Mouse (Mus musculus): ENCODE results near the gene Cd2ap.
"Not testable (repeated sequence)": the region's sequence is repeated elsewhere in the genome, so short reads cannot be mapped to it uniquely, and the experiment has no call there.

Cd2ap gene

DNA sequence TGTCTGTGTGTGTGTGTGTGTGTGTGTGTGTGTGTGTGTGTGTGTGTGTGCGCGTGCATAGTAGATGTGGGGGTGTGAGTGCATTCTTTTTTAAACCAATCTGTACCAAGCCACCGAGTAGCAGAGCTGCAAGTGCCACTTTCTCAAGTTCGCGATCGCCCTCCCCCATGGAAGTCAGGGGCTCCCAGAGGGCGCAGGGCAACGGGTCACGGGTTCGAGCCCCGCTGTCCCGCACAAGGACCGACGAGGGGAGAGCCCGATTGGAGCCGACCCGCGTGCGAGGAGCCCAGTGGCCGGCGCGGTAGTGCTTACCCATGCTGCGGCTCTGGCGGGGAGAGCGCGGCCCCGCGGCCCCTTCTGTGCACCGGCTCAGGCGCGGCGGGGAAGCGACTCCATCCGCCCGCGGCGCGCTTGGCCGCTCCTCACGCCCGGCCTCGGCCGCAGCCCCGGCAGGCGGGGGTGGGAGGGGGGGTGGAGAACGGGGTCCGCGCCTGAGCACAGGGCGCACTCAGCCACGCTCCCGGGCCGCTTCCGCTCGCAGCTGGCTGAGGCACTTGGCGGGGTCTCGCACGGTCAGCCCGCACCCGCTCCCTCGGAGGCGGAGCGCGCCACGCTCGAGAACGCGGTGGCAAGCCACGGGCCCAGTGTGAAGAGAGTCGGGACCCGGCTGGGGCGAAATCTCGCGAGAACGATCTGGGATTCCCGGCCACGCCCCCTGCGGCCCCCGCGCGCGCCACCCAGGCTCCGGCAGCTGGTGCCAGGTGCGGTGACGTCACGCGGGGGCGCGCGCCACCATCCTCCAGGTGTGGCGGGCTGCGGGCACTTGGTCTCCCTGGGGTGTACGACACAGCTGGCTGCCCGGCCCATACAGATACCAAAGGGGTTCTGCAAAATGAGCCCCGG, at the start of gene Cd2ap:
Cd2ap (minus strand) TSS at position 665 of the 903 bp plus-strand sequence.
- peak; percentile 96 for DNase-seq

GRCm38 (mm10) chr17:42924731-42925130, 48.3 kb upstream of the Cd2ap start:
- DNase-seq = no peak

DNA sequence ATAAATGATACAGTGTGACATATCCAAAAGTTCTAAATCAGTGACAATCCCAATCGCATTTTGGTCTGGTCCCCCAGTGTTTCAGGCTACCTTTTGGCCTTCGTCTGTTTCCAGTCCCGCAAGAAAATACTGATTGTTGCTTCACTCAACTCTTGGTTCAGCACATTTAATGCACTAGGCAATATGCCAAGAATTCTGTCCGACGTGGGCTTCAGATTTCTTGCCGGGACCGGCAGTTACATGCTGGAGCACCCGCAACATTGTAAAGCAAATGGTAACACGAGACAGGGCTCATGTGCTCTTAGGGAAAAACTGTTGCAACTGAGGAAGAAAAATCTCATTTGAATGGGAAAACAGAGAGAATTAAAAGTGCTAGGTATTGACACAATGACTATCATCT, 42.3 kb upstream of the Cd2ap start:
- DNase-seq = no peak

DNA sequence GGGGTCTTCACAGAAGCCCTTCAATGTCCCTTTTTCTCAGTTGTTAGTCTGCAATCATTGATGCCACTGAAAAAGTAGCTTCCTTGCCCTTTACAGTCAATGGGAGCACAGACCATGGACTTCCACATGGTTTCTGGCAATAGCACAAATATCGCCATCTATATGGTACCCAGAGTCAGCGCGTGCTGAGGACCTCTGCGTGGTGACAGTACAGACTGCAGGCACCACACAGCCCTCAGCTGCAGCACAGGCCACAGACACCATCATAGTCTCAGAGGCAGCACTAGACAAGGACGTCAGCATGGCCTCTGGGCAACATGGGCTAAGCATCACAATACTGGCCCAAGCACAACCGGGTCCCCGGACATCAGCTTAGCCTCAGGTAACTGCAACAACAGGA, 38.3 kb upstream of the Cd2ap start:
- DNase-seq = no peak

GRCm38 (mm10) chr17:42912193-42912592, 35.7 kb upstream of the Cd2ap start:
- DNase-seq = peak; percentile 13

DNA sequence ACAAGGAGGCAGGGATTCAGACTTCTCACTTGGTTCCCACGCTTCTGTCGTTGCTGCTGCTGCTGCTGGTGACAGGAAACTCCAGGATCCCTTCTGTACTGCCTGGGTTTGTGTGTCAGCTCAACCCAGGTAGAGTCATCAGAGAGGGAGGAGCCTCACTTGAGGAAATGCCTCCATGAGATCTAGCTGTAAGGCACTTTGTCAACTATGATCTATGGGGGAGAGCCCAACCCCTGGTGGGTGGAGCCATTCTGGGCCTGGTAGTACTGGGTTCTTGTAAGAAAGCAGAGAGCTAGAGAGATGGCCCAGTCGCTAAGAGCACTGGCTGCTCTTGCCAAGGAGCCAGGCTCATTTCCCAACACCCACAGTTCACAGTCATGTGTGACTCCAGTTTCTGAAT, 34.0 kb upstream of the Cd2ap start:
- DNase-seq = peak; percentile 7

DNA sequence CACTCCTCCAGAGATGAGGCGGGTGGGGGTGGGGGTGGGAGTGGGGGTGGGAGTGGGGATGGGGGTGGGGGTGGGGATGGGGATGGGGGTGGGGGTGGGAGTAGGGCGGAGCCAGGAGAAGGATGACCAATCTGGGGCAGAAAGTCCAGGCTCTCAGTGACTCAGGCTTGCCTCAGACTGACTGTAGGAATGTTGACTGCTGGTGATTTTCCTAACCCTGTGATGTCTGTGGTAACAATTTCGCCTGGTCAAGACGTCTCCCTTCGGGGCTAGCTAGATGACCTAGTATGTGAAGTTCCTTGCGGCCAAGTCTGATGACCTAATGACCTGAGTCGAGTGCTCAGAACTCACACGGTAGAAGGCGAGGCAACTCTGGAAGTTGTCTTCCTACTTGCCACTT, 32.9 kb upstream of the Cd2ap start:
- DNase-seq = peak; percentile 28

DNA sequence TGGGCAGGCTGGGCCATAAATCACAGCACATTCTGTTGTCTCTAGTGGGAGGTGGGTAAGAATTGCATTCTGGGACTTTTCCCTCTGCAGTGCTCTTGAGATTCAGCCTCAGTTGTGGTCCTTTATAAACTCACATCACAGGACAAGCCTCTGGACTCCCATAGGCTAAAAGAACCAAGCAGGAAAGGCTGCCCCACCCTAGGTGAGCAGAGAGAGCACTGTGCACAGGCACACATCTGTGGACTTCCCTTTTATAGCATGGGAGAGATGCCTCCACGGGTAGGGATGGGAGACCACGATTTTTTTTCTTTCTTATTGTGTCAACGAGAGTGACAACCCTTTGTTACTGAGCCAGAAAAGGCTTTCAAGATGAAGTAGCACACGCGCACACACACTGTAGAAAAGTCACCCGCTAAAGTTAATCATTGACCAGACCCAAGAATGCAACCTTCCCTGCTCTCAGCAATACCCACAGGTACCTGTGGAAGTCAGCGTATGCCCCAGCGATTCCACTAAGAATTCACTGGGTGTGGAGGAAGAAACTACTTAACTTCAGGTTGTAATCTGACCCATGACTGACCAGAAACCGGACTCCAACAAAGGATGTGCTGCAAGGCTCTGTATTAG, 32.4 kb upstream of the Cd2ap start:
- DNase-seq = peak; percentile 80

DNA sequence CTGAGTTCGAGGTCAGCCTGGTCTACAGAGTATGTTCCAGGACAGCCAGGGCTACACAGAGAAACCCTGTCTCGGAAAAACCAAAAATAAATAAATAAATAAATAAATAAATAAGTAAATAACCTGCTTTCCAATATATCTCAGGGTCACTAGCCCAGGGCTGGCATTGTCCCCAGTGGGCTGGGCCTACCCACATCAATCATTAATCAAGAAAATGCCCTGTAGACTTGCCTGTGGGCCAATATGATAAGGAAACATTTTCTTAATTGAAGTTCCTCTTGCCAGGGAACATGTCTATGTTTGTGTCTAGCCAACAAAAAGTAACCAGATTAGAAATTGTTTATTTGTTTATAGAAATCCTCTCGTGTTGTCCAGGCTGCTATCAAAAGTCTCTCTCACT, 31.7 kb upstream of the Cd2ap start:
- peak; percentile 27 for DNase-seq

GRCm38 (mm10) chr17:42906456-42906855, 30.0 kb upstream of the Cd2ap start:
- not testable (repeated sequence) for DNase-seq

DNA sequence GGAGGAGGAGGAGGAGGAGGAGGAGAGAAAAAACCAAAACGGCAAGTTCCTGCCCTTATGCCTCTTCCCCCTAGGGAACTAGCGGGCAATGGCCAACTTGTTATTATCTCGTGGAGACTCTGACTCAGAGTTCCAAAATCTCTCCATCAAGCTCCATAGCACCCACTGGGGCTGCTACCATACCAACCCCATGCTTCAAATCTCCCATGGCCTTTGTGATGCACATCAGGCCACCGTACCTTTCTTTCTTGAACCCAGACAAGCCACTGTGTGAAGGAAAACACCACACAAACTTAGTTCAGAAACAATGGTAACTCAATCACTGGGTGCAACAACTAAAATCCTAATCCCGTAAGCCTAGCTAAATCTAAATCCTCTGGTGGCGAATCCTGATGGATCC, 29.5 kb upstream of the Cd2ap start:
- DNase-seq = no peak

DNA sequence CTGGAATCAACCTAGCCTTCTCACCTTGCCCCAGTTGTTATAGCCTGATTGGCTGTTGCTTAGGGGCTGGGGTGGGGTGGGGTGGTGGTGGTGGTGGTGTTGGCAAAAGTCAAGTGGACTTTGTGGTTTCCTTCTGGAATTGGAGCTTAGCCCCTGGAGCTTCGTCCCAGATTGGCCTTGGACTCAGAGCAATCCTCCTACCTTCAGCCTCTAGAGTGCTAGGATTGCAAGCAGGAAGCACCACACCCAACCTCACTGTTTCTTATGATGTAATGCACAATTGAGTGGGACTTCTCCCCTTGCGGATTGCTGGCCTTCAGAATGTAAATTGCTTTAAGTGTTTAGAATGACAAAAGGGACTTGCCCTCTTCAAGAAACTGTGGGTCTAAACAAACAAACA, 24.3 kb upstream of the Cd2ap start:
- no peak for DNase-seq

DNA sequence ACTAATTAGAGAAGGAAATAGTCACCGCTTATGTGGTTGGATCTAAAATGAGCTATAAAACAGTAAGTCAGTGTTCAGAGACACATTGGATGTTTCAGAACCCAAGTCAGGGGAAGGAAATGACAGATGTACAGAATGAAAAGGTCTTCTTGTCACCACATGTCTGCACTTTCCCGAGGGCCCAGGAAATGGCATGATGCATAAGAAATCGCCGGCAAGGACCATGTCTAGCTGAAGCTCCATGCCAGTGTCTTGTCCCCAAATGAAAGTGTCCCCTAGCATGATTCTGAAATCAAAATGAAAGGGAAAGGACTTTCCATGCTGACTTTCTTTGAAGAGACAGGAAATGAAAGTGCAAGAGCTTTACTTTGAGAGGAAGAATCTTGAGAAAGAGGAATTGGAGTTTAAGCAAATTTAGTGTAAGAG, 10.8 kb upstream of the Cd2ap start:
- no peak for DNase-seq

GRCm38 (mm10) chr17:42885091-42885501, 8.6 kb upstream of the Cd2ap start:
- no peak for DNase-seq

GRCm38 (mm10) chr17:42884382-42884781, 7.9 kb upstream of the Cd2ap start:
- no peak for DNase-seq

DNA sequence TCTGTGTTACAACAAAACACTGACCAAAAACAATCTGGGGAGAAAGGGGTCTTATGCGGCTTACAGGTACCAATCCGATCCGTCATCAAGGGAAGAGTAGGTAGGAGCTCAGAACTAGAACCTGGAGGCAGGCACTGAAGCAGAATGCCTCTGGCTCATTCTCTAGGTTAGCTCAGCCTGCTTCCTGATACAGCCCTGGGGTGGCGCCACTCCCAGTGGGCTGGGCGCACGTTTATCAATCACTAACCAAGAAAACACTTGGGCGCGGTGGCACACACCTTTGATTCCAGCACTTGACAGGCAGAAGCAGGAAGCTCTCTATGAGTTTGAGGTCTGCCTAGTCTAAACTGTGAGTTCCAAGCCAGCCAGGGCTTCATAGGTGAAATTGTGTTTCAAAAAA, 7.3 kb upstream of the Cd2ap start:
- no peak for DNase-seq

- no peak for DNase-seq
Observed at GRCm38 (mm10) chr17:42883315-42883714, 6.8 kb upstream of the Cd2ap start.

GRCm38 (mm10) chr17:42882873-42883272, 6.4 kb upstream of the Cd2ap start:
- DNase-seq = no peak

- DNase-seq = no peak
Observed at GRCm38 (mm10) chr17:42876904-42877425, 500 bp upstream of the Cd2ap start.

DNA sequence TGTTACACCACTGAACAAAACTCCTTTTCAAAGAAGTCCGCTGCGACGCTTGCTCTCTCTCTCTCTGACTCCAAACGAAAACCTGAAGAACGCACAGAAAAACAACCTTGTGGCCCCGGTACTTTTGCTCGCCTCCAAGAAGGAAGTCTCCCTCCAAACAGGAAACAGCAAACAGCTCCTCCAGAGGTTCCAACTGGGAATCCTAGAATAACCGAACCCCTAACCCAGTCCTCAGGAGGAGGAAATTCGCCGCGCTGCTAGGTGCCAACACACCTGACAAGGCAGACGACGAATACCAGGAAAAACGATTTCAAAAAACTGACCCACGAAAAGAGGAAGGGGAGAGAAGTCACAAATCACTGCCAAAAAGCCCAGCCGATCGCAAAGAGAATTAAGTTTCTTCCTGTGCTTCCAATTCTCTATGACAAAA, 879 bp downstream of the Cd2ap start:
- DNase-seq = peak; percentile 44

DNA sequence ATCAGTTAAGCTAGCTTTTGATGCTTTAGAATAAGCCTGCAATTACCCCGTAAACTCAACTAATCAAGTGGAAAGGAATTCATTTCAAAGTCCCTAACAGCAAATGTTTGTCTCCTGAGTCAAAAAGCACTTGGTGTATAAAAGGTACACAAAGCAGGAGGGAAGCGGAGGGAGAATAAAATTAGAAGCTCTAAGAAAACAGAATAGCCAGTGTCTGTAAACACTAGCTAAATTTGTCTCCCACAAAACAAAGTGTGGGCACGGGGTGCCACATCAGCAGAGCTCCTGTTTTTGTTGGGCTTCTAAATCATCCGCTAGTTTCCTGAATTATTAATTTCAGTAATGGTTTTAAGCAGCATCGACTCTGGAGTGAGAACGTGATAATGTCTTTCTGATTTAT, 1.4 kb downstream of the Cd2ap start:
- DNase-seq = no peak

DNA sequence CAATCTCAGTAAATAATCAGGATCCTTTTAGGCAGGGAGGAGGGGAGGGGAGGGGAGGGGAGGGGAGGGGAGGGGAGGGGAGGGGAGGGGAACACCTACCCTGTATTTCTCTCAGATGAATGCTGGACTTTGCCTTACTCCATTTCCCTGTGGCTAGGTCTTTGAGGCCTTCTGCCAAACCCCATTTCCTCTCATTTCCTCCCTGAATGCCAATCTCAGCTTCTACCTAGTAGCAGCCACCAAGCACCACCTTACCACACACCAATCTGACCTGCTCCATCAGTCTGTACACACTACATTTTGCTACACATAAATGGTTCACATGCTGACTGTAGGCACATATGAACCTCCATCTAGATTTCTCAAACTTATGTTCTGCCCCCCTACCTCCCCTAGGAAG, 6.0 kb downstream of the Cd2ap start:
- DNase-seq = peak; percentile 26

DNA sequence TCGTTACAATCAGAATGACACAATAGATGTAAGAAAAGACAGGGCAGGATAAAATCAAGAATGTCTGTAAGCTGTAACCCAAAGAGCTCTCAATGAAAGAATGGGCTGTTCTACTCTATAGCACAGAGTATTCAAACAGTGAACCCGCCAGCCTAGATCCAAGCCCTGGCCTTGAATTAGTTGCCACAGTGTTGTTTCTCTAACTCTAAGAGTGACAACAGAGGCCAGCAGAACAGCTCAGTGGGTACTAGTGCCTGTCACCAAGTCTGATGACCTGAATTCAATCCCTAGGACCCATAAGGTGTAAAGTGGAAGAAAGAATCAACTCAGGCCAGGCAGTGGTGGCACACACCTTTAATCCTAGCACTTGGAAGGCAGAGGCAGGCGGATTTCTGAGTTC, 13.3 kb downstream of the Cd2ap start:
- DNase-seq = no peak

- DNase-seq = no peak
Observed at GRCm38 (mm10) chr17:42860370-42860769, 16.1 kb downstream of the Cd2ap start.
